Mouse (Mus musculus) colon, adult 2 months (tissue): ENCODE measurements around the gene Nt5dc2. TPM values are rescaled to one million over a fixed set of nuclear protein-coding genes. Genes with fewer than 3 reads are reported as not detected.

Experiments
- polyA plus RNA-seq: library from polyadenylated mRNA; depleted of rRNA; stranded (reverse); fragments of >200 nt; gene quantifications from 2 replicates; pipeline ENCODE4 v1.2.3, GENCODE M21; 2012; rRNA removed

The Nt5dc2 gene
- 25.4 and 26.3 TPM in 2 replicates for polyA plus RNA-seq

DNA sequence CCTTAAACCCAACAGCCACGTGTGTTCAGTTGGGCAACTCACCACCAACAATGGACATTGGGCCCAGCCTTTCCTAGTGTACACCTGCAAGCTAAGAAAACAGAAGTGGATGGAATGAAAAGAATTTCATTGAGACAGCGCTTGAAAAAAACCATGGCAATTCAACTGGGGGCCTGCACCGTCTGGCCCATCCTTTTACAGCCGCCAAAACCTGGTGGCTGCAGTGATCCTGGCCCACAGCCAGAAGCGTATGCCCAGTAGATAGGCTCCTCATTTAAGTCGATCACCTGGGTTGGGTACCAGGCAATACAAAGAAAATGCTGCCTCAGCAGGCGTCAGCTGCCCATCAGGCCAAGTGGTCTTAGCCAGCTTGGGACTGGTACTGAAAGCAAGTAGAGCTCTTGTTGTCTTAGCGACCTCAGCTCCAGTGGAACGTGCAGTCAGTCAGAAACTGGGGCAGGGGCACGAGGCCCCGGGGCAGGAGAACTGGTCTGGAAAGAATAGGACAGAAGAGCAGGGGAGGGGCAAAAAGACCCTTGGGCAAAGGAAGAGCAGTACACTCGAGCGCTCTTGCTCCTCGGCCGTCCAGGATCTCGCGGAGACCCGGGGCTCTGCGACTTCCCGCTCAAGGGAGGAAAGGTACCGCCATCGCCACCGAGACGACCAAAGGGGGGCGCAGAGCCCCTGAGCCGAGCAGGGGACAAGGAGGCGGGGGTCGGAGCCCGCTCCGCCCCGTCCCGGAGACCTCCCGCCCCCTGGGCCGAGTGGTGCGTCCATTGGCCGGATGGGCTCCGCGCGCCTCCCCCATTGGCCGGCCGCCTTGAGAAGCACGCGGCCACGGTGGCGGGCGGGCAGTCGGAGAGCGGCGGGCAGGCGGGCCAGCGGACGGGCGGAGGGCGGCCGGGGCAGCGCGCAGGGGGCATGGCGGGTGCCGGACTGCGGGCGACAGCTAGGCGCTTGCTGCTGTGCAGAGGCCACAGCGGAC is at the start of gene Nt5dc2:
Nt5dc2 (plus strand) TSS at position 818 of the 985 bp plus-strand sequence.

DNA sequence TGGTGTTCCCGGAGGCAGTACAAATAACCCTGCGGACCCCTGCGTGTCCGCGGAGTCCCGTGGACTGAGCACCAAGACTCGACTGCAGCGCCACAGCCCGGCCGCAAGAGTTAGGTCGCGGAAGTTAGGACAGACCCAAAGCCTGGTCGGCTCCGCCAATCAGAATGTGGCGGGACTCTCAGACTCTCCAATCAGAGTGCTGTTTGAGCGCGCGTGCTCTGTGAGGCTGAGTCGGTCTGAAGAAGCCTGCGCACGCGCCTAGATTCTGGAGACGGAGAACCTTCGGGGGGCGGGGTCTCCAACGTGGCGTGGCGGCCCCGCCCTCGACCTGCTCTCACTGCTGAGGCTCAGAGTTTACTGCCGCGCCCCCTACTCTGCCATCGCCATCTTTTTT is 2.0 kb upstream of the Nt5dc2 start, which contains the start of gene Smim4:
Smim4 (minus strand) TSS at position 131 of the 394 bp plus-strand sequence.

DNA sequence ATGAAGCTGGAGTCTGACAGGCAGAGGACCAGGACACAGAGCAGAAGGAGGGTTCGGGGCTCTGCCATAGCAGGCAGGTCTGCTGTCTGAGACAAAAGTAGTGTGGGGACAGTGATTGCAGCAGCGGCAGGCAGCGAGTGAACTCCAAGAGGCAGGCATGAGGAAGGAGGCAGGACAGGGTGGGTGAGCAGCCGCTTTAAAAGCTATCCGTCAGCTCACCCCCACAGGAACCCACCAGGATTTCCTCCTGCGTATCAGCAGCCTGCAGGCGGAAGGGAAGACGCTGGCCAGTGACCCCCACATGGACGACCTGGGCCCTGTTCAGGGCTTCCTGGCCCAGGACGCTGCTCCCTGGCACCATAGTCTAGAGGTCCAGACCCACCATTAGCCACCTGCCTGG is 37.6 kb downstream of the Nt5dc2 start, which contains the start of gene Stab1:
Stab1 (minus strand) TSS at position 217 of the 400 bp plus-strand sequence.

Other genes with a start within 250 kb of the Nt5dc2 start
- gene Itih4, start 244.6 kb upstream of the Nt5dc2 start, polyA plus RNA-seq = 0.60 TPM in 1 of 2 replicates, not detected in the other
- gene Itih3, start 207.3 kb upstream of the Nt5dc2 start, polyA plus RNA-seq = 0.21 and 1.00 TPM in 2 replicates
- 0.05 TPM in 1 of 2 replicates, not detected in the other for gene Itih1, start 187.8 kb upstream of the Nt5dc2 start, polyA plus RNA-seq
- 2.4 and 3.1 TPM in 2 replicates for gene Nek4, start 179.7 kb upstream of the Nt5dc2 start, polyA plus RNA-seq
- gene Glt8d1, start 129.7 kb upstream of the Nt5dc2 start, polyA plus RNA-seq = 7.9 and 9.6 TPM in 2 replicates
- 62.1 and 85.8 TPM in 2 replicates for gene Spcs1, start 129.4 kb upstream of the Nt5dc2 start, polyA plus RNA-seq
- 9.8 and 13.3 TPM in 2 replicates for gene Pbrm1, start 111.9 kb upstream of the Nt5dc2 start, polyA plus RNA-seq
- gene Gnl3, start 111.9 kb upstream of the Nt5dc2 start, polyA plus RNA-seq = 5.5 and 9.0 TPM in 2 replicates
- 36.4 and 39.8 TPM in 2 replicates for gene Smim4, start 2.1 kb upstream of the Nt5dc2 start, polyA plus RNA-seq
- gene Stab1, start 37.6 kb downstream of the Nt5dc2 start, polyA plus RNA-seq = 70.5 and 89.2 TPM in 2 replicates
- 0.29 and 0.42 TPM in 2 replicates for gene Tnnc1, start 77.3 kb downstream of the Nt5dc2 start, polyA plus RNA-seq
- 247 and 253 TPM in 2 replicates for gene Nisch, start 85.9 kb downstream of the Nt5dc2 start, polyA plus RNA-seq
- gene Sema3g, start 86.8 kb downstream of the Nt5dc2 start, polyA plus RNA-seq = 2.9 and 3.2 TPM in 2 replicates
- 3.9 and 4.5 TPM in 2 replicates for gene Phf7, start 120.3 kb downstream of the Nt5dc2 start, polyA plus RNA-seq
- gene Bap1, start 120.4 kb downstream of the Nt5dc2 start, polyA plus RNA-seq = 29.8 and 39.0 TPM in 2 replicates
- gene Dnah1, start 192.8 kb downstream of the Nt5dc2 start, polyA plus RNA-seq = 0.35 and 0.47 TPM in 2 replicates
- gene Capn7, start 205.6 kb downstream of the Nt5dc2 start, polyA plus RNA-seq = 9.4 and 9.9 TPM in 2 replicates